Mouse (Mus musculus) embryonic stem cell, embryonic (primary cell): Measurements from ENCODE around the gene Cgrrf1.

Experiments
- CTCF ChIA-PET, 4 experiments: fragments of 300-600 bp in 2 of 4; fragments of 350-600 bp in 2 of 4; sonication (Branson Sonifier 250); formaldehyde crosslinking; loops; one replicate each; lab custom pipeline; 2022; ENCODE audit warnings: inconsistent platforms in 2 of 4; lab: Charles Lee
- POLR2A ChIA-PET, 4 experiments: fragments of 300-600 bp in 2 of 4; fragments of 350-600 bp in 2 of 4; sonication (Branson Sonifier 250); formaldehyde crosslinking; loops; one replicate each; lab custom pipeline; 2022; ENCODE audit warnings: antibody characterized with exemption in 4 of 4, inconsistent platforms in 1 of 4; lab: Charles Lee

Gene Cgrrf1

DNA sequence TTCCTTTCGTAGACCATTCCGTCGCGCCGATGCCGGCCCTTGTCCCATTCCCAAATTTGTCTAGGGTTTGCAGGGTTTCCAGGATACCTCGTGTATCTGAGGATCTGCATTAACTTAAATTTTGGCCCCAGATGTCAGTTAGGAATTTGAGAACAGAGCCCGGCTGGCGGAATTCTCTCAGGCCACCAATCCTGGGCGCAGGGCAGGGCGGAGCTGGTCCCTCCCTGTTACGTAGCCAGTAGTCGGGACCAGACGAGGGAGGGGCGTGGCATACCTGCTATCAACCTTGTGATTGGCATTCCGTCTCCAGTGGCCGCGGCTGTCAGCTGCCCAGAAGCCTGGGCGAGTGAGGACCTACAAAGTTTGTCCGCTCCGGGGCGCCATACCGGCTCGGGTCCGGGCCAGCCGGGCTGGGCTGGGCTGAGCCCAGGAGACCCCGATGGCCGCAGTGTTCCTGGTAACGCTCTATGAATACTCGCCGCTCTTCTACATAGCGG lies at the start of gene Cgrrf1:
Gene Cgrrf1 (plus strand): TSS at position 289 of the 497 bp plus-strand sequence.
- POLR2A ChIA-PET, result interaction anchor here in 3 of 4 experiments (0.7 to 1.8 kb wide), 11 partner anchors 10 to 71 kb away, joined by 3 to 8 read pairs (median 4); partner anchors contain the start of genes Gmfb (in 3 of the 3), Cnih1 (in 1 of the 3) and Samd4 (in 1 of the 3)
- CTCF ChIA-PET, result interaction anchor here in 2 of 4 experiments (1.1 to 1.9 kb wide), 2 partner anchors 255 kb away, joined by 4 to 7 read pairs; no protein-coding TSS in a partner anchor

DNA sequence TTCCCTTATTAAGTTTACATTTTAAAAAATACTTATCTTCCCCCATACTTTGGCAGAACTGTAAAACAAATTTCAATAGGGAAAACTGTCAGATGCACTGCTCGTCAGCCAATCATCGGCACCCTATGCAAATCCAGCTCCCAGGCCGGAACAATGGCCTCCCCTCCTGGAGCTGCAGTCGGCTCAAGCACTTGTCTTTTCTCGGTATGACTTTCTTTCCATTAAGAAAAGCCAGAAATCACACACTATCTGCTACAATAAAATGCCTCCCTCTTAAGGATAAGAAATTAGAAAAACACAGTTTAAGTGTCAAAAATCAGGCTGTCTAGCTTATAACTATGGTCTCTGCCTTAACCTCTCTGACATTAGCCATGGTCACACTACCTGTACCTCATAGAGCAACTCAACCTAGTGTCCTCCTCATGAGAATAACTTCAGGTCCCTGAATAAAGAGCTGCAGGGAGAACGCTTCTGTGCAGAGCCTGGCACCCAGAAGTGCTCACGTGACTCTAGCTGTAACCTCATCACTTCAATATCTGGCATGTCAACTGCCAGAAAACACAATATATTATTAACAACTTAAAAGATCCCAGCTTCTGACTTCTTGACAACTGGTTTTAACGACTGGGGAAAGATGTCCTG lies 49.6 kb upstream of the Cgrrf1 start:
- ChIA-PET CTCF (interaction anchor here in 1 of 4 experiments (0.7 kb wide), 1 partner anchor 304 kb away, joined by 4 read pairs; no protein-coding TSS in a partner anchor), POLR2A (interaction anchor here in 3 of 4 experiments (0.5 to 10.0 kb wide), 12 partner anchors 8 to 786 kb away, joined by 3 to 99 read pairs (median 3); partner anchors contain the start of genes Cdkn3 (in 1 of the 3), Gmfb (in 1 of the 3) and Samd4 (in 1 of the 3))

DNA sequence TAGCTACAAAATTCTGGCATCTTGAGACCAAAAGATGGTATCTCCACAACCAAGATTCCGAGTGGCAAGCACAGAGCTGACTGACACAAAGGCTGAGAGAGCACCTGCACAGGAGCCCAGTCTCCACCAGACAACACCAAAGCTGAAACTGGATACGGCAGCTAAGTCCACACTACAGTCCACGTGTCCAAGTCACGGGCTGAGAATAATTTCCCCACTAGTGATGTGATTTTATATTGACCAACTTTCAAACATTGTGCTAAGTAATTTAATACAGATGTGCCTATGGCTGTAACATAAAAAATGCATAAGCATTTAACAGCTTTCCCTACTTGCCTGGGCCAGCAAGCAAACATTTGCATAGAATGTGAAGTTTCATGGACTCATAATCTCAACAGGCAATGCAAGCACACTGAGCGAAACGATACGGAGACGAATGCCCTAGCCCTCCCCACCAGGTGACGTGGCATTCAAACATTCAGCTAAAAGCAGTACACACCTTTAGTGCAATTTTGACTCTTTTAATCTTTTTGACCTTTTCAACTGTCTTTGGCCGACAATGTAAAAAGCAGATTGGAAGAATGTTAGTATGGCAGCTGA lies 48.5 kb upstream of the Cgrrf1 start:
- ChIA-PET POLR2A (interaction anchor here in 2 of 4 experiments (0.8 to 10.0 kb wide), 6 partner anchors 9 to 38 kb away, joined by 3 to 99 read pairs (median 3); partner anchors contain the start of gene Gmfb (in 1 of the 2)), CTCF (no interaction called here)

DNA sequence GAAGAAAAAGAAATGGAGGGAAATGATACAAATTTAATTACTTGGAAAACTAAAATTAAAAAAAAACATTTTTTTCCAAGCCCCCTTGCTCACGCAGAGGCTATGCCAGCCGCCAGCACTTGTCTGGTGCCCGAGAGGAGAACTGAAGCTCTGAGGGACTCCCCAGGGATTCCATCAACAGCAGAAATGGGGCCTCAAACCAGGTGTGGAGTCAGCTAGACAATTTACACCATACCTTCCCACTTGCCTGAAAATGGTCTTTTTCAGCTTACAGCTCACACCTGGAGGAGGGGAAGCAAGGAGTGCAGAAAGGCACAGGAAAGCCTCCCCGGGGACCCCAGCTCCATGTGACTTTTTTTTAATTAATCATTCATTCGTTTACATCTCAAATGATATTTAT lies 46.7 kb upstream of the Cgrrf1 start:
- CTCF ChIA-PET, result interaction anchor here in 1 of 4 experiments (3.9 kb wide), 1 partner anchor 302 kb away, joined by 12 read pairs; no protein-coding TSS in a partner anchor
- POLR2A ChIA-PET, result interaction anchor here in 2 of 4 experiments (0.8 to 10.0 kb wide), 4 partner anchors 11 to 31 kb away, joined by 3 to 99 read pairs (median 4); no protein-coding TSS in a partner anchor

DNA sequence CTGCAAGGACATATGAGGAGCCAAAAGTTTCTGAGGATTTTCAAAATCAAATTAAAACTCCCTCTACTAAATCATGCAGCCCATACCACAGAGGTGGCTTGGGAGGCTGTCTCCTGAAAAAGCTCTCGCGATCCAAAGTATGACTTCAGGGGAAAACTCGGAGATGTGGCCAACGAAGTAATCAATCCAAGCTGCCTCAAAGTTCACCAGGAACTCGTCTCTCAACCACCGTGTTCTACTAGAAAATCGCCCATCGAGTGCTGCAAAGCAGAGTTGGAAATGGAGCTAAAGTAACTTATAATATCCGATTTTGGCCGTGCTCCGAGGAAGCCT lies 44.5 kb upstream of the Cgrrf1 start:
- POLR2A ChIA-PET, result interaction anchor here (1.0 to 10.0 kb wide), 20 partner anchors 10 to 299 kb away, joined by 3 to 99 read pairs (median 6); partner anchors contain the start of genes Cgrrf1 (in 1 of the 4) and Gmfb (in 1 of the 4)
- CTCF ChIA-PET, result interaction anchor here in 3 of 4 experiments (0.5 to 3.9 kb wide), 12 partner anchors 9 to 1364 kb away, joined by 3 to 12 read pairs (median 4); no protein-coding TSS in a partner anchor

DNA sequence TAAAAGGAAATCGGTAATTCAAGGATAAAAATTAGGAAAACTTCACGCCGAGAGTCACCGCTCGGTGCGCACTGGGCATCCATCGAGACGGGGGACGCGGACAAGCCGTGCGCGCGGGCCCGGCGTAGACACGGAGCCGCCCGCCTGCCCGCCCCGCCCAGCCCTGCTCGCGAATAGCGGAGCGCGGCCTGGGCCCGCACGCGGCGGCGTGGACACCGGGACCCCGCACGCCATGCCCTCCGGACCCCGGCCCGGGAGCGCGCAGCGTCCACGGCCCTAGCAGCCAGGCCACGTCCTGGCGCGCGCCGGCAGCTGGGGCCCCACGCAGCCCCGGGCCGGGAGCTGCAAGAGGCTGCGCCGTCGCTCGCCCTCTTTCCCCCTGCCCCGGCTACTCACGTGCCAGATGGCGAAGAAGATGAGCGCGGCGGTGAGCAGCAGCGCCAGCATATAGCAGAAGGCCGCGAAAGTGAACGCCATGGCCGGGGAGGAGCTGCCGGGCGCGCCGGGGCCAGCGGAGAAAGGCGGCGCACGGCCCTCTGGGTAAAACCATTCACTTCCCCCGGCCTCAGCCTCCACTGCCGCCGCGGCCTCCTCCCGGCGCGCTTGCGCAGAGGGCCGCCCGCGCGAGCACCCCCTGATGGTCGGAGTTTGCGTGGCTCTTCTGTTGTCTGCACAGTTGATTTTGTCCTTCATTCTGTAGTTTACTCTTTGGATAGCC lies 44.0 kb upstream of the Cgrrf1 start, which contains the start of gene Cnih1:
Gene Cnih1 (minus strand): TSS at position 625 of the 718 bp plus-strand sequence.
- ChIA-PET CTCF (interaction anchor here (0.6 to 3.9 kb wide), 14 partner anchors 10 to 1364 kb away, joined by 3 to 12 read pairs (median 4); no protein-coding TSS in a partner anchor), POLR2A (interaction anchor here (0.6 to 10.0 kb wide), 25 partner anchors 10 to 1333 kb away, joined by 3 to 99 read pairs (median 5); partner anchors contain the start of genes Cgrrf1 (in 1 of the 4), Gmfb (in 1 of the 4) and Peli2 (in 1 of the 4))

DNA sequence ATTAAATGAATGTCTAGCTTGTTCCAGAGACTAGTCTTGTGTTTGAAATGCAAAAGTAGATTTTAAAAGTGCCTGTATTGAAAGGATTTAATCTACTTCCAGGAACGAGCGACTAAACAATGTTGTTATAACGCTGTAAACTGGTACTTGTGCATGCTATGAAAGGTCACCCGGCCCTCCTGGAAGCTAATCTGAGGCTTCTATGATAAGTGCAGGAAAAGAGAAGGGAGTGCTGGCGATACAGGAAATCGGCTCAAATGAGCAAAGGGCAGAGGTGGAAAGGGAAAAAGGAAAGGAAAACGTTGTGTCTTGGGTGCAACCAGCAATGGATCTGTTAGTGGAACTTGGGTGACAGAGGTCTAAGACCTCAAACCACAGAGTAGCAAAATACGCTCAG lies 43.4 kb upstream of the Cgrrf1 start:
- ChIA-PET POLR2A (interaction anchor here (0.6 to 10.0 kb wide), 21 partner anchors 11 to 1332 kb away, joined by 3 to 99 read pairs (median 6); partner anchors contain the start of genes Cgrrf1 (in 1 of the 4), Gmfb (in 1 of the 4) and Peli2 (in 1 of the 4)), CTCF (interaction anchor here (0.5 to 3.9 kb wide), 12 partner anchors 10 to 299 kb away, joined by 3 to 12 read pairs (median 4); no protein-coding TSS in a partner anchor)

DNA sequence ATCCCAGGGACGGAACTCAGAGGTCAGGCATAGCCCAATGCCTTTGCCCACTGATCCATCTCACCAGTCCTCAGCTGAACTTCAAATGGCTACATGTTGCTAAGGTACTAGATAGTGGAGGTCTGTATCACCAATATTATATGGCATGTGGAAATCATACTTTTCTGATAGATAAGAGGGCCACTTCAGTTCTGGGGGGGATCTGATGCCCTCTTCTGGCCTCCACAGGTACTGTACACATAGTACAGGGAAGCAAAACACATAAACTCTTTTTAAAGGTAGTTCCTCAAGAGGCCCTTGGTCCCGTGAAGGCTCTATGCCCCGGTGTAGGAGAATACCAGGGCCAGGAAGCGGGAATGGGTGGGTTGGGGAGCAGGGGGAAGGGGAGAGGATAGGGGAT lies 41.6 kb upstream of the Cgrrf1 start:
- CTCF ChIA-PET, result no interaction called here
- POLR2A ChIA-PET, result interaction anchor here in 1 of 4 experiments (2.9 kb wide), 1 partner anchor 13 kb away, joined by 9 read pairs; no protein-coding TSS in a partner anchor

DNA sequence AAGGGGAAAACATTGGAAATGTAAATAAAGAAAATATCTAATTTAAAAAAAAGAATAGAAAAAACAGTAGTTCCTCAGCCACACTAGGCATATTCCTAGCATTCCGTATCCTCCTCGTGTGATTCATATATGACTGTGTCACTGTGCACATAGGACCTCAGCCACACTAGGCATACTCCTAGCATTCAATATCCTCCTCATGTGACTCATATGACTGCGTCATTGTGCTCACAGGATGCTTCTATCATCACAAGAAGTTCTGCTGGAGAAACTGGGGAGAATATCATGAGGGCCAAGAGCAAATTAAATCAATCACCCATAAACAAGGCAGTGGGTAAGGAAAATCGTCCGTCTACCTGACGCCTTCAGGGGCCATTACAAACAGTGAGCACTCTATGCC lies 41.2 kb upstream of the Cgrrf1 start:
- CTCF ChIA-PET, result interaction anchor here in 1 of 4 experiments (1.2 kb wide), 1 partner anchor 296 kb away, joined by 3 read pairs; no protein-coding TSS in a partner anchor
- POLR2A ChIA-PET, result interaction anchor here in 2 of 4 experiments (1.4 to 2.9 kb wide), 4 partner anchors 10 to 30 kb away, joined by 3 to 9 read pairs (median 5); no protein-coding TSS in a partner anchor

DNA sequence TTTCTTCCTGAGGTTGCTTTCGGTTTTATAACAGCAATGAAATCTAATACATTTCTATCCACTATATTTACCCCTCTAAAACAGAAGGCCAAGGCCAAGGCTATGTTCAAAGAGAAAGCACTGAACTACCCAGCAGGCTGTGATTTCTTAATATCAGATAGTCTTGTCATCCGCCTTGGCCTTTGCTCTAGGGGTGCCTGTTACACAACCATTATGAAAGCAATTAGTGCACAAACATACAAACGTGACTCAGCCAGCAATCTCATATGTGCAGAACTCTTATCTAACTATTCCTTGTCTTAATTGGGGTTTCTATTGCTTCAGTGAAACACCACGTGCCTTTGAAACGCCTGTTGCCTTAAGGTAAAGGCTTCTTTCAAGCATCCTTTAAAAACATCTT lies 37.8 kb upstream of the Cgrrf1 start:
- ChIA-PET CTCF (no interaction called here), POLR2A (no interaction called here)

DNA sequence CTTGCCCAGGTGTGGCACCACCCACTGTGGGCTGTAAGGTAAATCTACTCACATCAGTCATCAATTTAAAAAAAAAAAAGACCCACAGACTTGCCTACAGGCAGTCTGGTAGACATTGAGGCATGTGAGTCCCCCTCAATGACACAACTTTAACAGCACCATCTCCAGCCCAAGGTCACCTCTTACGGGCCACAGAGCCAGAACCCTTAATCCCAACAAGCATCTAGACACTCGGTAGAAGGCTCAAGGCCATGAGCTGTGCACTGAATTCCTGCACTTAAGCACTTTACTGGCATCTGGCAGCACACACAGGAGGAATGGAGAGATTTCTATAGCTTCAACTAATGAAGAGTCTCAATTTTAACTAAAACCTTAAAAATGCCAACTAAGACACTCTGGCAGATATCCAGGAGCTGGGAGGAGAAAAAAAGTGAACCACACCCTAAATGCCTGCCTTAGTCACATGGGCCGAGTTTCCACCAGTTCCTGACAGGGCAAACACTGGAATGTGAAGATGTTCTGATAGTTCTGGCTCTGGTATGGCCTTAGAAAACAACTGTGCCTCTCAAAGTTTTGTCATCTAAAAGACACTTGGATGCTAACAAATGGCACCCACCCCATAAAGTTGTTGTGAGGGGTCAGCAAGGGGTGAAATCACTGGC lies 31.1 kb upstream of the Cgrrf1 start:
- CTCF ChIA-PET, result interaction anchor here in 1 of 4 experiments (1.9 kb wide), 1 partner anchor 286 kb away, joined by 4 read pairs; no protein-coding TSS in a partner anchor
- POLR2A ChIA-PET, result interaction anchor here in 1 of 4 experiments (0.6 to 1.8 kb wide), 4 partner anchors 9 to 722 kb away, joined by 3 to 5 read pairs (median 3); partner anchors contain the start of gene Cnih1

DNA sequence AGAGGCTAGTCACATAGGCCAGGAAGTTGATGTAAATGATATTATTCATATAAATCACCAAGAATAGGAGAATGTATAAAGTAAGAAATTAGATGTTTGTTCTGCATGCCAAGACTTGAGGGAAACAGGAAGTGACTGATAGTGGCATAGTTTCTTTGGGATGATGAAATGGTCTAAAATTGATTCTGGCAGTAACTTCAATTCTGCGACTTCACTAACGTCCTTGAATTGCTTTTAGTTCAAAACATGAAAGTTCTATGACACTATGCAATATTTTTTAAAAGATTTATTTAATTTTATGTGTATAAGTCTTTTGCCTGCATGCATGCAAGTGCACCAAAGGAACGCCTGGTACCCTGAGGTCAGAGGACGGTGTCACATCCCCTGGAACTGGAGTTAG lies 28.7 kb upstream of the Cgrrf1 start:
- CTCF ChIA-PET, result no interaction called here
- POLR2A ChIA-PET, result interaction anchor here in 2 of 4 experiments (0.9 to 3.1 kb wide), 4 partner anchors 11 to 48 kb away, joined by 3 to 9 read pairs (median 4); partner anchors contain the start of gene Cnih1 (in 1 of the 2)

DNA sequence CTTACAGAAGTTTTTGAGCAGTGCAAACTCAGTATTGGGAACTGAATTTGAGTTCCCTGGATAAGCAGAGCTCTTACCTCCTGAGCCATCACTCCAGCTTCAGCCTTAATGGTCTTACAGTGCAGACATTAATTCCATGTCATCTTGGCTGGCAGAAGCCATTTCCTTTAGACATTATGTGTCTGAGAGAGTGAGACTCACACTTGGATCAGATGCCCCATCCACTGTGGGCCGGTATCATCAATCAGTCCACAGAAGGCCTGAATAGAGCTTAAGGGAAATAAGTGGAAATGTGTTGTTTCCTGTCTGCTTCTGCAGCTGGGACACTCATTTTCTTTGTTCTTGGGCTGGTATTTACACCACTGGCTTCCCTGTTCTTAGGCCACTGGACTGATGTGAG lies 28.1 kb upstream of the Cgrrf1 start:
- ChIA-PET POLR2A (interaction anchor here in 1 of 4 experiments (0.5 to 3.1 kb wide), 3 partner anchors 10 to 564 kb away, joined by 4 to 9 read pairs (median 4); no protein-coding TSS in a partner anchor), CTCF (no interaction called here)

DNA sequence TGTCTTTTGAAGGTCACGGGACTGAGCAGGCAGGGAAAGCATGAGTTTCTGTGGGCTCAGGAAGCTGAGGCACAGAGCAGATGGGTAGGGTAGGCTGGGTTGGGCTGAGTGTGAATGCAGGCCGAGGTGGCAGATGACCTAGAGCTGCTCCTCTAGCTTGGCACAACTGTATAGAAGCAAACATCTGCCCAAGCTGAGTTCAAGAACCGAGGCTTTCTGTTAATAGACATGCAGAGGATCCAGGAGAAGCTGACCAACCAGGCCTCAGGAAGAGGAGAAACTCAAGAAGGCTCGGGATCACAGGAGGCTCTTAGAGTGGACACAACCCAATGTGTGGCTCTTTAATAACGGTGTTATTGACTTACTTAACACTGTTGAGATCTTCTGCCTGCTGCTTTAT lies 25.7 kb upstream of the Cgrrf1 start:
- ChIA-PET CTCF (no interaction called here), POLR2A (interaction anchor here in 2 of 4 experiments (1.1 to 2.6 kb wide), 7 partner anchors 9 to 22 kb away, joined by 3 to 10 read pairs (median 4); partner anchors contain the start of gene Gmfb (in 1 of the 2))

DNA sequence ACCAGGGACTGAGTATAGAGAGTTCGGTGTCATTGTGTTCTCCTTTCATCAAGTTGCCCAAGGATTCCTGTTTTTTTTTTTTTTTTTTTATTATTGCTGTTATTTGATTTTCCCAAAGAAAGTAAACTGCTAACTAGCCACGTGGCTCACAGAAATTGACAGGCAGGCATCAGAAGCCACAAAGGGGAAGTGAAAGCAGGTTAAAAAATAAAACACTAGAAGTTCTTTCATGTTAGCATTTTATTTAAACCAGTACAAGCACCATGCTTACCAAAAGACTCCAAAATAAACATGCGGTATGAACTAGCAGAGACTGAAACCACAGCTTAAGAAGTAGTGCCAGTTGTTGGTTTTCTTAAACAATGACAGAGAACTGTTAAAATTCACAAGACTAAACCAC lies 24.0 kb upstream of the Cgrrf1 start:
- ChIA-PET CTCF (interaction anchor here in 1 of 4 experiments (0.6 kb wide), 1 partner anchor 279 kb away, joined by 4 read pairs; no protein-coding TSS in a partner anchor), POLR2A (interaction anchor here in 2 of 4 experiments (0.7 to 2.6 kb wide), 4 partner anchors 8 to 468 kb away, joined by 3 to 10 read pairs (median 5); no protein-coding TSS in a partner anchor)

DNA sequence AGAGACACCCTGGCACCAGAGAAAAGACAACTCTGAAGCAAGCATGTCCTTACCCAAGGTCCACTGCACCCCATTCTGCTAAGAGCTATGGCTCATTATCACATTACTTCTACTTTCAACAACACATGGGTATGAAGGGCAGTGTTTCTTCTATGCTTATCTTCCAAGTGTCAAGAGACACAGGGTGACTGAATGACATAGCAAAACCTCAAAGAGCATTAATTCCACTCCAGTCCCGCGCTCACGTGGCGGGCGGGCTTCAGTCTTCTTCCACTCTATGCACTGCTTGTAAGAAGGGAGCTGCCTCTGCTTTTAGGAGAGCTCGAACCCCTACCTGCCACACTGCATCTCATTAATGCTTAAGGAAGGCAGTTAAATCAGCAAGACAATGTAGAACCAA lies 16.3 kb upstream of the Cgrrf1 start:
- ChIA-PET CTCF (interaction anchor here in 1 of 4 experiments (1.3 kb wide), 1 partner anchor 28 kb away, joined by 5 read pairs; the partner anchor contains the start of gene Cnih1), POLR2A (interaction anchor here in 1 of 4 experiments (0.5 to 3.9 kb wide), 5 partner anchors 9 to 376 kb away, joined by 3 to 16 read pairs (median 6); partner anchors contain the start of genes Cgrrf1 and Cnih1)
